Mouse (Mus musculus) limb, embryonic 11.5 days (tissue): ENCODE results near the gene Slco3a1. TPM values are rescaled to one million over a fixed set of nuclear protein-coding genes. Genes with fewer than 3 reads are reported as not detected.
A peak's percentile ranks its signal among the peaks of the same experiment; 100 is the strongest.

Source experiments
- ATAC-seq: fragments of 200-750 bp; cut with Nextera tagmentation; 2 replicates; pipeline ENCODE4 v1.8.0; 2017; ENCODE audit warnings: low read depth; ENCODE audit not compliant: insufficient number of reproducible peaks, low FRiP score, low TSS enrichment
- DNase-seq: peaks from one replicate; pipeline ENCODE4 v3.0.0-alpha.2; 2015; ENCODE audit warnings: low spot score
- H3K27ac ChIP-seq: fragments of 300-500 bp; sonication (generic); replicated peaks from 2 replicates; pipeline ENCODE4 v1.5.1; 2014; ENCODE audit warnings: low read depth, mild to moderate bottlenecking, low read length
- H3K27me3 ChIP-seq: fragments of 300-500 bp; sonication (generic); 2 replicates; pipeline ENCODE4 v1.6.1; 2014; ENCODE audit warnings: mild to moderate bottlenecking, low read length, mixed read lengths; ENCODE audit not compliant: control insufficient read depth, insufficient read depth
- H3K36me3 ChIP-seq: fragments of 300-500 bp; sonication (generic); 2 replicates; pipeline ENCODE4 v1.6.1; 2014; ENCODE audit warnings: mild to moderate bottlenecking, low read length, moderate library complexity, mixed read lengths; ENCODE audit not compliant: control insufficient read depth, insufficient read depth
- H3K4me1 ChIP-seq: fragments of 300-500 bp; sonication (generic); 2 replicates; pipeline ENCODE4 v1.6.1; 2014; ENCODE audit warnings: low read length, mixed read lengths; ENCODE audit not compliant: control insufficient read depth, insufficient read depth
- H3K4me2 ChIP-seq: fragments of 300-500 bp; sonication (generic); 2 replicates; pipeline ENCODE4 v1.6.1; 2014; ENCODE audit warnings: low read depth, mild to moderate bottlenecking, moderate library complexity; ENCODE audit not compliant: severe bottlenecking
- H3K4me3 ChIP-seq: fragments of 300-500 bp; sonication (generic); 2 replicates; pipeline ENCODE4 v1.5.1; 2014; ENCODE audit warnings: low read depth, low read length
- H3K9ac ChIP-seq: fragments of 300-500 bp; sonication (generic); 2 replicates; pipeline ENCODE4 v1.6.1; 2014; ENCODE audit warnings: mild to moderate bottlenecking, low read length
- H3K9me3 ChIP-seq: fragments of 300-500 bp; sonication (generic); 2 replicates; pipeline ENCODE4 v1.6.1; 2016; ENCODE audit warnings: low read length; ENCODE audit not compliant: control insufficient read depth
- WGBS: fragments of 180-500 bp; shearing (Covaris S2); extraction: QIAGEN DNeasy Blood & Tissue Kit; methylation state at CpG from one replicate; pipeline ENCODE4 v1.1.7; 2014; 5-methylcytosine and 5-hydroxymethylcytosine counted together
- polyA plus RNA-seq: library from polyadenylated mRNA; unstranded; fragments of >200 nt; fragmentation: Nextera tagmentation; extraction: Ambion mirVana; gene quantifications from 2 replicates; pipeline ENCODE4 v1.2.1, GENCODE M21; 2014

Slco3a1 gene
- polyA plus RNA-seq, 1 experiment from 2014 or later = 4.8 TPM

DNA sequence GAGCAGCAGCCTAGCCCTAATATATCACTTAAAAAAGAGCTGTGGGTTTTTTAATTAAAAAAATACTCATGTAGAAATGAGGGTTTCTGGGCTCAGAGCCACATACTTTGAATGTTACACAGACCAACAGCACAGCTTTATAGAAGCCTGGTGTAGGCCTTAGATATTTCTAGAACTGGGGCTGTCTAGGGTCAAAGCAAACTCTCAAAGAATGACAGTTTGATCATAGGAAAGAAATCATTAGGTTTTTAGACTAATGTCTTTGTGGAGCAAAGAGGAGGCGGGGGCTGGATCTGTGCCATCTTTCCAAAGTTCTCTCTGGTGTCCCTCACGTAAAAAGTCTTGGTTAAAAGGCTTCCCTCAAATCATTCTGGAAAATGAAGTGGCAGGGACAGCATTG is 121.6 kb downstream of the Slco3a1 start:
- Histone ChIP-seq H3K27me3 (no peaks in the 10 kb centered on the region), H3K4me1 (no peaks in the 10 kb centered on the region), H3K4me2 (no peak overlapping the region), H3K9ac (no peak overlapping the region), H3K36me3 (no peaks in the 10 kb centered on the region), H3K4me3 (no peak overlapping the region), H3K9me3 (no peaks in the 10 kb centered on the region), H3K27ac (no peak overlapping the region)
- ATAC-seq = no peak
- DNase-seq = no peak
- 88% methylated on average over 2 of the region's 2 CpGs for WGBS

DNA sequence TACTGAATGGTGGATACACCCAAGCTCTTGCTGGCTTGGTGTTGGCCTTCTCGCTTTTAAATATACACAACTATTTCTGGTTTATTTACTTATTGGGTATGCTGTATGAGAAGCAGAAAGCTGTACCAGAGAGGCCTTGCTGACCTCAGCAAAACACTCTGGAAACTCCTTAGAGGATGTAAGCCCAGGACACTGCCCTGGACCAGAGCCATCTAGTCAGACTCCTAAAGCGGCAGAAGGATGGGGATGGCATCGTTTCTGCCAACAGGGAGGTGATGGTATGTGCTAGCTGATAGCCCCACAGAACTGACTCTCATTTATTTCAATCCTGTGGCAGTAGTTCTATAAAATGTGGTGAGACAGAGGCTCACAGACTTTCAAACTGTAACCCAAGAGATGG is 125.3 kb downstream of the Slco3a1 start:
- no peaks in the 10 kb centered on the region for H3K4me1 ChIP-seq
- no peak overlapping the region for H3K4me2 ChIP-seq
- no peaks in the 10 kb centered on the region for H3K9me3 ChIP-seq
- no peaks in the 10 kb centered on the region for H3K27me3 ChIP-seq
- WGBS = 92% methylated on average over 3 of the region's 3 CpGs
- H3K36me3 ChIP-seq = no peaks in the 10 kb centered on the region
- H3K4me3 ChIP-seq = no peak overlapping the region
- DNase-seq (no peak), ATAC-seq (no peak)
- H3K9ac ChIP-seq = no peak overlapping the region
- no peak overlapping the region for H3K27ac ChIP-seq

DNA sequence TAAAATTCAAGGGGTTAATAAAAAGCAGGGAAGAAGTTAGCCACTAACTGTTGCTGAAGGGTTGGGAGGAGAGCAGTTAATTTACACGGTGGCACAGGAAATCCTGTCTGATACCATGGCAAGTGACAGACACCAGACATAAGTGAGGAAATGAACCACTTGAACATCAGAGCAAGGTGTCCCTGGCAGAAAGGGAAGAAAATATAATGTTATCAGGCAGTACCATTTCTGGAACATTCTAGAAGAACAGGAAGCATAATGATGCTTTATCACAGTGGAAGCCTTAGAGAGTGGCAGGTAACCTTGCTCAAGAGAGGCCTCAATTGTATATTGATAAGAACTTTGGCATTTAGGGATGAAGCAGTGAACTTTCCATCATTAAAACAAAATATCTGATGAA is 127.4 kb downstream of the Slco3a1 start:
- H3K27ac ChIP-seq = no peak overlapping the region
- H3K27me3 ChIP-seq = peaks cover 3% of the 10 kb centered on the region; the same call in 1 of the 2 replicates
- DNase-seq (no peak), ATAC-seq (no peak)
- H3K4me2 ChIP-seq = no peak overlapping the region
- no peaks in the 10 kb centered on the region for H3K9me3 ChIP-seq
- no peaks in the 10 kb centered on the region for H3K36me3 ChIP-seq
- no peak overlapping the region for H3K4me3 ChIP-seq
- 36% methylated on average over 1 of the region's 1 CpGs for WGBS
- no peak overlapping the region for H3K9ac ChIP-seq
- H3K4me1 ChIP-seq = peaks cover 8% of the 10 kb centered on the region

DNA sequence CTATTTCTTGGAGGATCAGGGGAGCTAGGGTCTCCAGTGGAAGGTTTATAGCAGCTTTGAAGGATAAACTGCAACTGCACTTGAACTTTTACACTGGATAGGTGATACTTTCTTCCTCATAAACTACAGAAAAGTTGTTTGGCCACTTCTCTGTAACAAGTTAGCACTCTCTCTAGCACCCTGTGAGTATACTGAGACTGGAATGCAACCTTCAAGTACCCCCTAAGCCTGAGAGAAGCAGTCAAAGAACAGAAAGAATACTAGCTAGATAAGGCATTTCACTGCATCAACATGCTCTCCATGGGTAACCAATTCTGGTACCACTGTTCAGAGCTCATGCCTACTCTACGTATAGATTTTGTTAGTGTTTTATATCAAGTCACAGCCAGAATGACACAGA is 128.6 kb downstream of the Slco3a1 start:
- Histone ChIP-seq H3K4me3 (no peak overlapping the region), H3K36me3 (no peaks in the 10 kb centered on the region), H3K27ac (no peak overlapping the region), H3K4me2 (no peak overlapping the region), H3K27me3 (peaks cover 5% of the 10 kb centered on the region), H3K9me3 (no peaks in the 10 kb centered on the region), H3K4me1 (peaks cover 15% of the 10 kb centered on the region), H3K9ac (no peak overlapping the region)
- no peak for DNase-seq
- WGBS = 90% methylated on average over 1 of the region's 1 CpGs
- ATAC-seq = no peak

DNA sequence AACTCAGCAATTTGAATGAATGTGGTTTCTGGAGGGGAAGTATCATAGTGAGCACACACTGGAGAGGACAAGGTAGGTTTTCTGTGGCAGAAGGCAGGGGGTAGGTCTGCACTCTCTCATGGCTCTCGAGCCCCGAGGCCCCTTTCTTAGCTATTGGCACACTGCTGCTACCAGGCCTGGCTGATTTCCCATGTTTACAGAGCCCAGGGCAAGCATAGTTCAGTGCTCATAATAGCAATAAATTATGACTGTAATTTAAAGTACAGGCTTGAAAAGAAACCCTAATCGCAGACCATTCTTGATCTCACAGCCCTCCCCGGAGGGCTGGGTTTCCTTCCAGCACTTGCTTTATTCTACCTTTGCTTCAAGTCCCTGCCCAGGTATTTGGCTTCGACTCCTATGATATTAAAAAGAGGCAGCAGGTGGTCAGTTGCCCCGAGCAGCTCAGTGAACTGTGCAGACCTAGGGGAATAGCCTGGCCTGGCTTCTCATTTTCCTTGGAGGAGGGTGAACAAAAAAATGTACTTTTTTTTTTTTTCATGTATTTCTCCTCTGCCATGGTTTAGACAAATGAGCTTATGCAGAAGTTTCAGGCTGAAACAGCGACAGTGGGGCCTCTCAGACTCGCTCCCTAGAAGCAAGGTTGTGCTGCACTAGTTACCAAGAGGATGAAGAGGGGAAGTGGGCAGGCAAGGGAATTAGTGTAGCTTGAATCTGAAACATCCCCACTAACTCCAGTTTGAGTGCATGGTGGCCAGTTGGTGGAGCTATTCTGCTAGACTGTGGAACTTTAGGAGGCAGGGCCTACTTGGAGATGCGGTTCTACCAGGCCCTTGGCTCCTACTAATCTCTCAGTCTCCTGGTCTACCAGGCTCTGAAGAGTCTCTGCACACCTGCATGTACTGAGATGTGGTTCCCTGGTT is 130.4 kb downstream of the Slco3a1 start:
- ATAC-seq (no peak), DNase-seq (no peak)
- no peaks in the 10 kb centered on the region for H3K36me3 ChIP-seq
- H3K27me3 ChIP-seq = peaks cover 10% of the 10 kb centered on the region
- no peak overlapping the region for H3K9ac ChIP-seq
- H3K4me1 ChIP-seq = peaks cover 15% of the 10 kb centered on the region
- H3K4me2 ChIP-seq = no peak overlapping the region
- no peak overlapping the region for H3K27ac ChIP-seq
- H3K4me3 ChIP-seq = no peak overlapping the region
- H3K9me3 ChIP-seq = no peaks in the 10 kb centered on the region
- 63% methylated on average over 9 of the region's 9 CpGs for WGBS

DNA sequence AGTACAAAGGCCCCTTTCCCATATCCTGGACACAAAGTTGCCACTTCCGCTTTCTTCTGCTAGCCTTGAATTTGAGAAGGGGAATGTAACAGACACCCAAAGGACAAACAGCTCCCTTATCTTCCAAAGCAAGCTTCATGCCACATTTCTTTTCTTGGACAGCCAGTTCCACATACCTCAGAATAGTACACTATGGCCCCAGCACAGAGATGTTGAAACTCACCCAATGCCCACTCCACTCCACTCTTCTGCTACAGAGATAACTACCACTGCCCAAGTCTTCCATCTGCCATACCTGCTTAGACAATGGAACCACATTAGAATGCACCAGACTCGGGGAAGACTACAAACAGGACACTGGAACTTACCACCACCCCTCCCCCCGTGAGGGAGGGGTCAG is 131.3 kb downstream of the Slco3a1 start:
- H3K9ac ChIP-seq = no peak overlapping the region
- H3K27me3 ChIP-seq = peaks cover 12% of the 10 kb centered on the region
- no peaks in the 10 kb centered on the region for H3K36me3 ChIP-seq
- no peak overlapping the region for H3K4me3 ChIP-seq
- no peak for DNase-seq
- 76% methylated on average over 3 of the region's 3 CpGs for WGBS
- ATAC-seq = no peak
- H3K4me1 ChIP-seq = peaks cover 15% of the 10 kb centered on the region
- H3K4me2 ChIP-seq = no peak overlapping the region
- H3K27ac ChIP-seq = no peak overlapping the region
- no peaks in the 10 kb centered on the region for H3K9me3 ChIP-seq

DNA sequence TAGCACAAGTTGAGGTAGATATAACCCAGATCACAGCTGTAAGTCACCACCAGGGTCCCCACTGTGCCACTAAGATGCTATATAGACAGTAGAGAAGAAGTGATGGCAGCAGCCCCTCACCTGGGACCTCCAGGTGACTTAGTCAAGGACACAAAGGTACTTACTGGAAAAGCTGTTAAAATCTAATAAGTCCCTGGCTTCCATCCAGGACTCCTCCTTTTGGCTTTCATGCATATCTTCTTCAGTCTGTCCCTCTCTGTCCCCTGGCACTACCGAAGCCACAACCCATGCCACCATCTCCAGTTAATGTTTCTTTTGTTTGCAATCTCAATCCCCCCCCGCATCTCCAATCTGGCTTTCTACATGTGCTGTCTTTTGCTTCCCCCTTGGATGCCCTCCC is 131.8 kb downstream of the Slco3a1 start:
- H3K4me1 ChIP-seq = peaks cover 15% of the 10 kb centered on the region
- no peak for DNase-seq
- no peak overlapping the region for H3K9ac ChIP-seq
- H3K27me3 ChIP-seq = peaks cover 12% of the 10 kb centered on the region
- no peak for ATAC-seq
- H3K4me3 ChIP-seq = no peak overlapping the region
- H3K9me3 ChIP-seq = no peaks in the 10 kb centered on the region
- H3K27ac ChIP-seq = no peak overlapping the region
- WGBS = 98% methylated on average over 2 of the region's 2 CpGs
- no peak overlapping the region for H3K4me2 ChIP-seq
- no peaks in the 10 kb centered on the region for H3K36me3 ChIP-seq

DNA sequence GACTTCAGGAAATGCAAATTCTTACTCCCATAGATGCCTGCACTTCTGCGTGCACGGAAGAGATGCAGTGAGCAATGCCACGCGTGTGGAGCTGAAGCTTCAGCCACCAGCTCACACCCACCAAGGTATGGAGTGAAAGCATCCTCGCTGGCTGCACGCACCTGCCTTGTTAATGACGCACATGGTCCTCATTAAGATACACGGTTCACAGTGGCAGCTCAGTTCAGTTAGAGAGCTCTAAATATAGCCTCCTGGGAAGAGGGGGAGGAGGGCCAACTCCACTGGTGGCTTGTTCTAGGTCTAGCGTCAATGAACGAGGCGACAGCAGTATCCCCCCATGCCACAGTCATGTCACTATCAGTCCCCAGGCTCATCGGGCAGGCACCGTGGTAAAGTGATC is 132.6 kb downstream of the Slco3a1 start:
- peak; percentile 57; the same call in 1 of the 2 replicates for ATAC-seq
- Histone ChIP-seq H3K4me1 (peaks cover 15% of the 10 kb centered on the region), H3K36me3 (no peaks in the 10 kb centered on the region), H3K4me2 (no peak overlapping the region), H3K9me3 (no peaks in the 10 kb centered on the region), H3K27me3 (peaks cover 12% of the 10 kb centered on the region), H3K4me3 (no peak overlapping the region), H3K27ac (no peak overlapping the region), H3K9ac (no peak overlapping the region)
- WGBS = 37% methylated on average over 13 of the region's 13 CpGs
- peak; percentile 41 for DNase-seq
